Mouse (Mus musculus): ENCODE data around the gene Acot2.
"Not testable (repeated sequence)": the region's sequence is repeated elsewhere in the genome, so short reads cannot be mapped to it uniquely, and the experiment has no call there.

DNA sequence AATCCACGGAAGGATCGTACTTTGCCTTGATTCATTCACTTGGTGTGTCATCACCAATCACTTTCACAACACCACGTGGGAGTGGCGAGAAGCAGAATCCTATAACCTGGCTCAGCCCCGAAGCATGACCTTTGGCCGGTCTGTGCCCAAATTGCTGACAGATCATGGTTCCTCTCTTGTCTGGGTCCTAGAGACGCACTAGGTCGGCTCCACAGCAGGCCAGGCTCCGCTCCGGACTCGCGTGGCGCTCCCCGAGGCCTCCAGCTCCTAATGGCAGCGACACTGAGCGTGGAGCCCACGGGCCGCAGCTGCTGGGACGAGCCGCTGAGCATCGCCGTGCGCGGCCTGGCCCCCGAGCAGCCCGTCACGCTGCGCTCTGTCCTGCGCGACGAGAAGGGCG is 50.6 kb downstream of the Acot2 start, which contains the start of gene Acot4:
- peak; percentile 31 for TF ChIP-seq POLR2A (IDR thresholded peaks at IDR 0.05; ENCODE audit: low read depth, low read length)
- TF ChIP-seq CTCF (conservative IDR thresholded peaks at IDR 0.05; ENCODE audit: insufficient read depth, insufficient read length, low read depth, low read length), result not testable (repeated sequence)
